Mouse (Mus musculus) midbrain, embryonic 12.5 days (tissue): Measurements from ENCODE around the gene G6pc. TPM values are rescaled to one million over a fixed set of nuclear protein-coding genes. Genes with fewer than 3 reads are reported as not detected.
"Not testable (repeated sequence)": the region's sequence is repeated elsewhere in the genome, so short reads cannot be mapped to it uniquely, and the experiment has no call there.

ENCODE experiments used
- ATAC-seq: fragments of 200-750 bp; cut with Nextera tagmentation; 2 replicates; pipeline ENCODE4 v1.8.0; 2017; ENCODE audit warnings: low read depth, moderate TSS enrichment, moderate library complexity; ENCODE audit not compliant: low FRiP score
- H3K27ac ChIP-seq: fragments of 300-500 bp; sonication (generic); replicated peaks from 2 replicates; pipeline ENCODE4 v1.5.1; 2016; ENCODE audit warnings: mild to moderate bottlenecking
- H3K27me3 ChIP-seq: fragments of 300-500 bp; sonication (generic); 2 replicates; pipeline ENCODE4 v1.6.1; 2016; ENCODE audit warnings: mild to moderate bottlenecking
- H3K36me3 ChIP-seq: fragments of 300-500 bp; sonication (generic); 2 replicates; pipeline ENCODE4 v1.6.1; 2016
- H3K4me1 ChIP-seq: fragments of 300-500 bp; sonication (generic); 2 replicates; pipeline ENCODE4 v1.6.1; 2016
- H3K4me2 ChIP-seq: fragments of 300-500 bp; sonication (generic); replicated peaks from 2 replicates; pipeline ENCODE4 v1.6.1; 2016; ENCODE audit warnings: mild to moderate bottlenecking, moderate library complexity
- H3K4me3 ChIP-seq: fragments of 300-500 bp; sonication (generic); 2 replicates; pipeline ENCODE4 v1.5.1; 2016; ENCODE audit warnings: mild to moderate bottlenecking
- H3K9ac ChIP-seq: fragments of 300-500 bp; sonication (generic); replicated peaks from 2 replicates; pipeline ENCODE4 v1.6.1; 2016; ENCODE audit warnings: mild to moderate bottlenecking, moderate library complexity
- H3K9me3 ChIP-seq: fragments of 300-500 bp; sonication (generic); 2 replicates; pipeline ENCODE4 v1.6.1; 2016; ENCODE audit warnings: mild to moderate bottlenecking
- WGBS: fragments of 180-500 bp; shearing (Covaris S2); methylation state at CpG from one replicate; pipeline ENCODE4 v1.1.7; 2016; 5-methylcytosine and 5-hydroxymethylcytosine counted together
- polyA plus RNA-seq: library from polyadenylated mRNA; unstranded; fragments of >200 nt; fragmentation: Nextera tagmentation; extraction: Ambion mirVana; gene quantifications from 2 replicates; pipeline ENCODE4 v1.2.1, GENCODE M21; 2016

Gene G6pc
- polyA plus RNA-seq: not detected in 2 replicates

DNA sequence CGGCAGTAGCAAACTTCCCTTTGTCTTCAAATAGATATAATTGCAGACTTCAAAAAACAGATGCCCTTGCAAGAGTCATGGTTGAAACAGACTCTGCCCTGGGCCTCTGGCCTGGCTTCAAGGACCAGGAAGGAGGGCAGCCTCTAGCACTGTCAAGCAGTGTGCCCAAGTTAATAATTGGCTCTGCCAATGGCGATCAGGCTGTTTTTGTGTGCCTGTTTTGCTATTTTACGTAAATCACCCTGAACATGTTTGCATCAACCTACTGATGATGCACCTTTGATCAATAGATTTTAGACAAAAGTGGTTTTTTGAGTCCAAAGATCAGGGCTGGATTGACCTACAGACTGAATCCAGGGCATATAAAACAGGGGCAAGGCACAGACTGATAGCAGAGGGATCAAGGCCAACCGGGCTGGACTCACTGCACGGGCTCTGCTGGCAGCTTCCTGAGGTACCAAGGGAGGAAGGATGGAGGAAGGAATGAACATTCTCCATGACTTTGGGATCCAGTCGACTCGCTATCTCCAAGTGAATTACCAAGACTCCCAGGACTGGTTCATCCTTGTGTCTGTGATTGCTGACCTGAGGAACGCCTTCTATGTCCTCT, at the start of gene G6pc:
Gene G6pc (plus strand): TSS at position 236 of the 610 bp plus-strand sequence.
- Histone ChIP-seq H3K27me3 (no peaks in the 10 kb centered on the region), H3K27ac (no peak within 1 kb of the TSS), H3K4me3 (no peak within 1 kb of the TSS), H3K9me3 (no peaks in the 10 kb centered on the region), H3K9ac (no peak within 1 kb of the TSS), H3K4me1 (no peaks in the 10 kb centered on the region), H3K4me2 (no peak within 1 kb of the TSS), H3K36me3 (no peaks in the 10 kb centered on the region)
- 91% methylated on average over 8 of the region's 8 CpGs for WGBS
- ATAC-seq: no peak

DNA sequence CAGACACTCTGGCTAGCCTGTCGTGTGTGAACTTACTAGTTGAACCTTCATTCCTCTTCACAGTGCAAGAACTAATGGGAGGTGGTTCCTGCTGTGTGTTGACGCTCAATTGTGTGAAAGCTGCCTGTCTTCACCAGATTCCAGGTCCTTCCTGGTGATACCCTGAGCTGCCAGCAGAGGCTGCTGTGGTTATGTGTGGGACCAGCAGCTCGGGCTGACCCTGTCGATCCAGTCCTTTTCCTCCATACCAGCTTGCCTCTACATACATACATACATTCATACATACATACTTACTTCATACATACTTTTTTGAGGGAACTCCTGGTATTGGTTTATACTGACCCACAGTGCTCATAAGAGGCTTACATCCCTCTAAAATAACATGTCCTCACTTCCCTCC, 43.8 kb upstream of the G6pc start:
- Histone ChIP-seq H3K9ac (no peak overlapping the region), H3K4me1 (no peaks in the 10 kb centered on the region), H3K4me2 (no peak overlapping the region), H3K36me3 (peaks cover 71% of the 10 kb centered on the region), H3K27ac (no peak overlapping the region), H3K4me3 (no peak overlapping the region), H3K9me3 (no peaks in the 10 kb centered on the region), H3K27me3 (no peaks in the 10 kb centered on the region)
- WGBS: 10% methylated on average over 4 of the region's 4 CpGs
- ATAC-seq: 0 out of 2 replicates have a peak, but pooled peaks have one; percentile 27

DNA sequence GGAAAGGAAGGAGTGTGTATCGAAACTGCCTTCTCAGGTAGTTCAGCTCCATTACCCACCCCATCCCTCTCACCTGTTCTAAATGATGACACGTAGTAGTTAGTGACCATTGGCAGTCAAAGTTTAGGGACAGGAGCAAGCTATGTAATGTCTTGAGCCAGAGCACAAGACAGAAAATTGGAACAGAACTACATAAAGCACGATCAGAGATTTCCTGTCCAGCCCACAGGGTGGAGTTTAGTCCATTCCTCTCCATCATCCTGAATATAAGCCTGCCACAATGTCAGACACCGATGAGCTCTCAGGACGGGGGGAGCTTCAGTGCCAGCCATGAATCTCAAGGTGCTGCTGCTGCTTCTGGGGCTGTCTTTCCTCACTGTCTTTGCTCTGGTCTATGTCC, 42.6 kb upstream of the G6pc start, which contains the start of gene Aoc2:
Gene Aoc2 (plus strand): TSS at position 301 of the 400 bp plus-strand sequence.
- Histone ChIP-seq H3K4me3 (no peak within 1 kb of the TSS), H3K9ac (no peak within 1 kb of the TSS), H3K9me3 (no peaks in the 10 kb centered on the region), H3K4me1 (no peaks in the 10 kb centered on the region), H3K36me3 (peaks cover 59% of the 10 kb centered on the region), H3K27me3 (no peaks in the 10 kb centered on the region), H3K4me2 (no peak within 1 kb of the TSS), H3K27ac (no peak within 1 kb of the TSS)
- WGBS: 95% methylated on average over 5 of the region's 5 CpGs
- ATAC-seq: no peak

DNA sequence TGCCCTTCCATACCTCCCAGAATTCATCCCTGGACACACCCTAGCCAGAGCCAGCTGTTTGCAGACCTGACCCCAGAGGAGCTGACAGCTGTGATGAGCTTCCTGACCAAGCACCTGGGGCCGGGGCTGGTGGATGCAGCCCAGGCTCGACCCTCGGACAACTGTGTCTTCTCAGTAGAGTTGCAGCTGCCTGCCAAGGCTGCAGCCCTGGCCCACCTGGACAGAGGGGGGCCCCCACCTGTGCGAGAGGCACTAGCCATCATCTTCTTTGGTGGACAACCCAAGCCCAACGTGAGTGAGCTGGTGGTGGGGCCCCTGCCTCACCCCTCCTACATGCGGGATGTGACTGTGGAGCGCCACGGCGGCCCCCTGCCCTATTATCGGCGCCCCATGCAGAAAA, 42.2 kb upstream of the G6pc start:
- not testable (repeated sequence) for ATAC-seq, H3K4me1 ChIP-seq, H3K27ac ChIP-seq, H3K4me2 ChIP-seq, H3K4me3 ChIP-seq, H3K27me3 ChIP-seq, H3K9me3 ChIP-seq, H3K9ac ChIP-seq
- WGBS: 94% methylated on average over 11 of the region's 11 CpGs
- peaks cover 55% of the 10 kb centered on the region for H3K36me3 ChIP-seq

DNA sequence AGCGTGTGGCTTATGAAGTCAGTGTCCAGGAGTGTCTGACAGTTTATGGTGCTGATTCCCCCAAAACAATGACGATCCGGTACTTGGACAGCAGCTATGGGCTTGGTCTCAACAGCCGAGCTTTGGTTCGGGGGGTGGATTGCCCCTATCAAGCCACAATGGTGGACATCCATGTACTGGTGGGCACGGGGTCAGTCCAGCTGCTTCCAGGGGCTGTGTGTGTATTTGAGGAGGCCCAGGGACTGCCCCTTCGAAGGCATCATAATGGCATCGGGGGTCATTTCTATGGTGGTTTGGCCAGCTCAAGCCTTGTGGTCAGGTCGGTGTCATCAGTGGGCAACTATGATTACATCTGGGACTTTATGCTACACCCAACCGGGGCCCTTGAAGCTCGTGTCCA, 41.2 kb upstream of the G6pc start:
- WGBS: 90% methylated on average over 11 of the region's 11 CpGs
- Histone ChIP-seq H3K4me1 (no peaks in the 10 kb centered on the region), H3K36me3 (peaks cover 46% of the 10 kb centered on the region), H3K4me2 (no peak overlapping the region), H3K4me3 (no peak overlapping the region), H3K27me3 (no peaks in the 10 kb centered on the region), H3K9ac (no peak overlapping the region), H3K9me3 (no peaks in the 10 kb centered on the region), H3K27ac (no peak overlapping the region)
- ATAC-seq: no peak

DNA sequence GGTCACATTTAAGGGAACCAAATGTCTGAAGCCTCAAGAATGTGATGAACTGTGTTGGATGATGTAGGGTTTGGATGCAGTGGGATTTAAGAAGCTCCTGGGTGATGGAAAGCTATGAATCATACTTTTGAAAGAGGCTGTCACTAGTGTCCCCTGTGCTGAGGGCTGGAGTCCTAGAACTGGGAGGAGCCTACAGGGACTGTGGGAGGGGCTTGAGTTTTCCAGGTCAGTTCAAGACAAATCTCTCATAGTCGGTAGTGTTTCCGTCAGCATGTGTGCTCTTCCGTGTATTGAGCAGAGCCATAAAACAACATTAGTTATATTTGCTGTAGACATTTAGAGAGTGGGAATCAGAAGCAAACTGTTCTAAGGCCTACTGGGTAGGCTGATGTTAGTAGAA, 40.0 kb upstream of the G6pc start:
- no peak overlapping the region for H3K9ac ChIP-seq
- WGBS: 54% methylated on average over 3 of the region's 3 CpGs
- H3K36me3 ChIP-seq: peaks cover 34% of the 10 kb centered on the region

DNA sequence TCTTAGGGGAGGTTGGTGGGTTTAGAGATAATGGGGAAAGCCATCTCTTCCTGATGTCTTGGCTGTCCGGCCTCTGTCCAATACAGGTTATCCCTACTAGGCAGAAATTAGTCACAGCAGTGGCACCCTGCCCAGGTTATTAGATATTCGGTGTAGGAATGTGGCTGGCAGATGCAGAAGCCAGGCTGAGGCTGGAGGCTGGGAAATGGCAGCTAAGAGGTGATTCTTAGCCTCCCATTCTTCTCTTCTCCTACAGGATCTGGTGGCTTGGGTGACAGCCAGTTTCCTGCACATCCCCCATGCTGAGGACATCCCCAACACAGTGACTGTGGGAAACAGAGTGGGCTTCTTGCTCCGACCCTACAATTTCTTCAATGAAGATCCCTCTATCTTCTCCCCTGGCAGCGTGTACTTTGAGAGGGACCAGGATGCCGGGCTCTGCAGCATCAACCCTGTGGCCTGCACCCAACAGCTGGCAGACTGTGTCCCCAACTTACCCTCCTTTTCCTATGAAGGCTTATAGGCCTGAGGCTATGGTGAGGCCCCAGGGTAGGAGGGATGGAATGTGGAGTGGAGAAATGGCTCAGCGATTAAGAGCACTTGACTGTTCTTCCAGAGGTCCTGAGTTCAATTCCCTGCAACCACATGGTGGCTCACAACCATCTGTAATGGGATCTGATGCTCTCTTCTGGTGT, 38.3 kb upstream of the G6pc start:
- Histone ChIP-seq H3K4me2 (no peak overlapping the region), H3K4me3 (no peak overlapping the region), H3K27ac (no peak overlapping the region), H3K9me3 (no peaks in the 10 kb centered on the region), H3K36me3 (peaks cover 19% of the 10 kb centered on the region), H3K4me1 (peaks cover 2% of the 10 kb centered on the region), H3K9ac (no peak overlapping the region), H3K27me3 (no peaks in the 10 kb centered on the region)
- ATAC-seq: no peak
- WGBS: 87% methylated on average over 6 of the region's 6 CpGs

More for the DNA sequence above, 40.0 kb upstream of the G6pc start:
- H3K4me3 ChIP-seq: no peak overlapping the region
- H3K27me3 ChIP-seq: no peaks in the 10 kb centered on the region
- no peak overlapping the region for H3K4me2 ChIP-seq
- ATAC-seq: no peak
- H3K27ac ChIP-seq: no peak overlapping the region
- H3K4me1 ChIP-seq: no peaks in the 10 kb centered on the region
- H3K9me3 ChIP-seq: no peaks in the 10 kb centered on the region

DNA sequence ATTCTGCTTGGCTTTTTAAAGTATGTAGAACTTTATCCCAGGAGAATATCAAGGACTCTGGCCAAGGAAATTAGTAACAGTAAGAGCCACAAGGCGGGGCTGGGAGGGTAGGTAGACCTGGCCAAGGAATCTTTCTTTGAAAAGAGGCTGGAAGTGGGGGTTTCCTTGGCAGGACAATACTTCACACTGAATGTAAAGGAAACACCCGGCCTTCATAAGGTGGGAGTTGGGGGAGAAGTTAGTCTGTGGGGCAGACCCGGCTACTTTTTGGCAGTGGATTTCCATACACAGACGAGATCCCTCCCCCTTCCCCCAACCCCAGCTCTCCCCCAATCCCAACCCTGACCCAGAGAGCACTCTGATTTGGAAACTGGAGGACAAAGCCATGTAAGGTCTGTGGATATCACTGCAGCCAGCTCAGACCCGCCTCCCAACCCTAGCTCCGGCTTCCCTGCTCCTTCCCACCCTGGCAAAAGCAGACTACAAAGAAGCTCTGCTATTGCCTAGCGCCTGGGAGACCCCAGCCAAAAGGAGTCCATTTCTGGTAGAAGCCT, 36.9 kb upstream of the G6pc start, which contains the start of gene Aoc3:
Gene Aoc3 (plus strand): TSS at position 235 of the 554 bp plus-strand sequence.
- ATAC-seq: no peak
- no peak within 1 kb of the TSS for H3K4me3 ChIP-seq
- peaks cover 6% of the 10 kb centered on the region for H3K36me3 ChIP-seq
- no peak within 1 kb of the TSS for H3K27ac ChIP-seq
- no peak within 1 kb of the TSS for H3K9ac ChIP-seq
- 76% methylated on average over 7 of the region's 7 CpGs for WGBS
- no peak within 1 kb of the TSS for H3K4me2 ChIP-seq
- H3K27me3 ChIP-seq: no peaks in the 10 kb centered on the region
- peaks cover 6% of the 10 kb centered on the region for H3K4me1 ChIP-seq
- no peaks in the 10 kb centered on the region for H3K9me3 ChIP-seq

DNA sequence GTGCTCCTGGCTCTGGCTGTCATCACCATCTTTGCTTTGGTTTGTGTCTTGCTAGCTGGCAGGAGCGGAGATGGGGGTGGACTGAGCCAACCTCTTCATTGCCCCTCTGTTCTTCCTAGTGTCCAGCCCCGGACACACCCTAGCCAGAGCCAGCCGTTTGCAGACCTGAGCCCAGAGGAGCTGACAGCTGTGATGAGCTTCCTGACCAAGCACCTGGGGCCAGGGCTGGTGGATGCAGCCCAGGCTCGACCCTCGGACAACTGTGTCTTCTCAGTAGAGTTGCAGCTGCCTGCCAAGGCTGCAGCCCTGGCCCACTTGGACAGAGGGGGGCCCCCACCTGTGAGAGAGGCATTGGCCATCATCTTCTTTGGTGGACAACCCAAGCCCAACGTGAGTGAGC, 36.4 kb upstream of the G6pc start:
- H3K4me3 ChIP-seq, H3K27ac ChIP-seq, H3K36me3 ChIP-seq, H3K4me1 ChIP-seq, H3K9me3 ChIP-seq, H3K27me3 ChIP-seq, H3K9ac ChIP-seq, H3K4me2 ChIP-seq, ATAC-seq: not testable (repeated sequence)
- WGBS: 85% methylated on average over 6 of the region's 6 CpGs

DNA sequence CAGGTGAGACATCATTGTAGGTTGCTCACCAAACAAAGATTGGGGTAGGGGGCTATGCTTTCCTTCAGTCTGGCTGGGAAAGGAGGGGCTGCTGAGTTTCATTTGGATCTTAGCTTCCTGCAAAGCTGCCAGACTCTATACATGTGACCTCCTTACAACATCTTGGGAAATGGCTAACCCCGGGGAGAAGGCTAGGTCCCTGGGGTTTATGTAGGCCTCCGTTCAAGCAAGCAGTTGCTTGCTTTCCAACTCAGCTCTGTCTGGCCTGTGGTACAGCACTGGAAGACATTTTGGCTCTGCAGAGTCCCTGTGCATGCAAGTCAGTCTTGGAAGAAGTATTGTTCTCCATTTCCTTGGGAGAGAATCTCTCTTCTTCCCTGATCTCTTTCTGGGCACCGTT, 34.8 kb upstream of the G6pc start:
- Histone ChIP-seq H3K4me2 (no peak overlapping the region), H3K9ac (no peak overlapping the region), H3K36me3 (no peaks in the 10 kb centered on the region), H3K27me3 (no peaks in the 10 kb centered on the region), H3K4me3 (no peak overlapping the region), H3K9me3 (no peaks in the 10 kb centered on the region), H3K27ac (no peak overlapping the region), H3K4me1 (peaks cover 9% of the 10 kb centered on the region)
- ATAC-seq: no peak
- 91% methylated on average over 3 of the region's 3 CpGs for WGBS

DNA sequence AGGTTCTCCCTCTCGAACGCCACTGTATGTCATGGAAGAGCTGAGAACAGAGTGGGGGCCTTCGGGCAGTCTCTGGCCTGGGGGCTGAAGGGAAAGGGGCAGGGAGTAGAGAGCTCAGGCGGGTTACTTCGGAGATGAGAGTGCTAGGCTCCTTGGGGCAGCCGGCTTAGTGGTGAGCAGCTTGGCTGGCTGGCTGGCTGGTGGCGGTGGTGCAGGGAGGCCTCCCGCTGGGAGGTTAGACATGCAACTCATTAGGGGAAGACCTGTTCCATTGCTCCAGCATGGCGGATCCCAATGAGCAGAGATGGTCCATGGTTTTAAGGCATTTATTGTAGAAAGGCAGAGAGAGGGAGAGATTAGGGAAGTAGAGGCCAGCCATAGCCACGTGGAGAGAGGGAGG, 33.3 kb upstream of the G6pc start:
- no peak overlapping the region for H3K4me3 ChIP-seq
- no peak overlapping the region for H3K4me2 ChIP-seq
- H3K36me3 ChIP-seq: no peaks in the 10 kb centered on the region
- no peaks in the 10 kb centered on the region for H3K27me3 ChIP-seq
- WGBS: 22% methylated on average over 10 of the region's 10 CpGs
- no peak overlapping the region for H3K27ac ChIP-seq
- peaks cover 21% of the 10 kb centered on the region for H3K4me1 ChIP-seq
- no peak for ATAC-seq
- no peak overlapping the region for H3K9ac ChIP-seq
- H3K9me3 ChIP-seq: no peaks in the 10 kb centered on the region

DNA sequence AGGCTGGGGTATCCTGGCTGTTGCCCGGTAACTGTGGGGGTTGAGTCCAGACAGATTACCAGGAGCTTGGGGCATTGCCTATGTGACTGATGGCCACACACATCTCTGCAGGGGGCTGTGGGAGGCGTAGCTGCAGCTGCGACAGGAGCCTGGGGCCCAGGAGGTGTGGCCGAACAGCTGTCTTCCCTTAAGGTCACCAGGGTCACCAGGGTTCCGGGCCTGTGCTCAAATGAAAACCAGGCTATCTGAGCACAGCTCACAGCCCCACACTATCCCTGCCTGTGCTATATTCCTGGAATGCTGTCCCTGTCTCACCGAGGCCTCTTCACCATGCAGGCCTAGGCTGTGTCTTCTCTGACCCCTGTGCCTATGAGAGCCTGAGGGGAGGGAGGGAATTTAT, 32.8 kb upstream of the G6pc start:
- no peak overlapping the region for H3K9ac ChIP-seq
- H3K4me3 ChIP-seq: no peak overlapping the region
- WGBS: 6% methylated on average over 6 of the region's 6 CpGs
- no peaks in the 10 kb centered on the region for H3K36me3 ChIP-seq
- no peak for ATAC-seq
- no peak overlapping the region for H3K4me2 ChIP-seq
- H3K27ac ChIP-seq: no peak overlapping the region
- no peaks in the 10 kb centered on the region for H3K9me3 ChIP-seq
- no peaks in the 10 kb centered on the region for H3K27me3 ChIP-seq
- peaks cover 21% of the 10 kb centered on the region for H3K4me1 ChIP-seq
